Mouse (Mus musculus): ENCODE data around the gene Fam160b1. TPM values are rescaled to one million over a fixed set of nuclear protein-coding genes. Genes with fewer than 3 reads are reported as not detected.

The Fam160b1 gene
- polyA plus RNA-seq, 1 experiment from 2014 or later = 14.3 TPM

DNA sequence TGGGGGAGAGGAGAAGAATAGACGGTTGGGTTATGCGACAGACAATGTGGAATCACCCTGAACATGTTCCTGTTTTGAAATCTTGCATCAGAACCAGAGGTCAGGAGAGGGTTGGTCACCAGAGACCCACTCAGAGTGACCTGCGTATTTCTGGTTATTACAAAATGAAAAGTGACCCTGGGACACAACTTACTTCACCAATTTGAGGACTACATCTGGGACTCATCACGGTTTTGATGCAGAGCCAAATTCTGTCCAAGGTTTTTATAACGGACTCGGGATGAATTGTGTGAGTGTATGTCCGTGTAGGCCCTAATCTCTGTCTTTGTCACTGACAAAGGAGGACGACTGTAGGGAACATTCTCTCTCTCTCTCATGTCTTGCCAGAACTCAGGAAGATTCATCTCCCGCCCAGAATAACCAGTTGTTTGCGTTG lies 76.1 kb downstream of the Fam160b1 start:
- 37% methylated on average over 10 of the region's 10 CpGs for WGBS
- Histone ChIP-seq H3K4me3 (replicated peaks) (no peak overlapping the region), H3K27ac (no peak overlapping the region), H3K27me3 (replicated peaks) (no peaks in the 10 kb centered on the region), H3K4me2 (no peak overlapping the region), H3K36me3 (no peaks in the 10 kb centered on the region), H3K9ac (no peak overlapping the region), H3K9me3 (no peaks in the 10 kb centered on the region), H3K4me1 (peaks cover 5% of the 10 kb centered on the region; the same call in 1 of the 2 replicates)
- peak; percentile 65; the same call in 1 of the 2 replicates for ATAC-seq (ENCODE audit: insufficient read depth, low FRiP score, low read depth)

DNA sequence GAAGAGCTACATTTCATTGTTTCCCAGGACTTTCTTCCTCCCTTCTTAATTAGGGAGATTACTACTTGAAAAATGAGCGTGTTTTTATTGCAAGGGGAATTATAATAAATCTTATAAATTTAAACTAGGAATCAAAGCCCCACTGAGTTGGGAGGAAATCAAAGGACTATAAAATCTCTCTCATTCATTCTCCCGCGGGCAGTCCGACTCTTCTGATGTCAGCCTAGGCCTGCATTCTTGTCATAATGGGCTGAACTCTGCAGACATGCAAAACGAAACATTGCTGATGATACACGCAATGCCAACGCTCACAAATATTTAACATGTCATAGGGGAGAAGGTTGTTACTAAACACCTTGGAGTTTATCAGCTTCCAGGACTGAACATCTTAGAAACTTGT lies 76.6 kb downstream of the Fam160b1 start:
- H3K9ac ChIP-seq = no peak overlapping the region
- H3K9me3 ChIP-seq = no peaks in the 10 kb centered on the region
- no peak overlapping the region for H3K27ac ChIP-seq
- H3K4me1 ChIP-seq = peaks cover 7% of the 10 kb centered on the region; the same call in 1 of the 2 replicates
- H3K4me2 ChIP-seq = no peak overlapping the region
- no peak for ATAC-seq (ENCODE audit: insufficient read depth, low FRiP score, low read depth)
- no peaks in the 10 kb centered on the region for H3K27me3 ChIP-seq (replicated peaks)
- no peaks in the 10 kb centered on the region for H3K36me3 ChIP-seq
- H3K4me3 ChIP-seq (replicated peaks) = no peak overlapping the region
- 37% methylated on average over 7 of the region's 7 CpGs for WGBS

Other genes with a start within 250 kb of the Fam160b1 start
- 41.0 and 41.2 TPM in 2 replicates for gene Ablim1, start 45.8 kb upstream of the Fam160b1 start, polyA plus RNA-seq (2015; fragmentation: Nextera tagmentation; extraction: Ambion mirVana)
- 22.4 and 24.7 TPM in 2 replicates for gene Trub1, start 92.2 kb downstream of the Fam160b1 start, polyA plus RNA-seq (2015; fragmentation: Nextera tagmentation; extraction: Ambion mirVana)